Mouse (Mus musculus) neural tube, embryonic 14.5 days (tissue): ENCODE measurements around the gene Tas2r131. TPM values are rescaled to one million over a fixed set of nuclear protein-coding genes. Genes with fewer than 3 reads are reported as not detected.
"Not testable (repeated sequence)": the region's sequence is repeated elsewhere in the genome, so short reads cannot be mapped to it uniquely, and the experiment has no call there.

Experiments used
- ATAC-seq: fragments of 200-750 bp; cut with Nextera tagmentation; 2 replicates; pipeline ENCODE4 v1.8.0; 2017; ENCODE audit warnings: low read depth, mild to moderate bottlenecking, moderate TSS enrichment, moderate library complexity
- H3K27ac ChIP-seq: fragments of 300-500 bp; sonication (generic); 2 replicates; pipeline ENCODE4 v1.5.1; 2014; ENCODE audit warnings: low read depth, mild to moderate bottlenecking, control low read depth, low read length, moderate library complexity, mixed read lengths
- H3K27me3 ChIP-seq: fragments of 300-500 bp; sonication (generic); 2 replicates; pipeline ENCODE4 v1.6.1; 2014; ENCODE audit warnings: low read length; ENCODE audit not compliant: control insufficient read depth, insufficient read depth
- H3K36me3 ChIP-seq: fragments of 300-500 bp; sonication (generic); 2 replicates; pipeline ENCODE4 v1.6.1; 2014; ENCODE audit warnings: low read length, mixed read lengths; ENCODE audit not compliant: control insufficient read depth, insufficient read depth
- H3K4me1 ChIP-seq: fragments of 300-500 bp; sonication (generic); 2 replicates; pipeline ENCODE4 v1.6.1; 2014; ENCODE audit warnings: low read length; ENCODE audit not compliant: control insufficient read depth, insufficient read depth
- H3K4me2 ChIP-seq: fragments of 300-500 bp; sonication (generic); 2 replicates; pipeline ENCODE4 v1.6.1; 2014; ENCODE audit warnings: mild to moderate bottlenecking, low read depth, low read length, control low read depth
- H3K4me3 ChIP-seq: fragments of 300-500 bp; sonication (generic); 2 replicates; pipeline ENCODE4 v1.5.1; 2014; ENCODE audit warnings: low read depth, low read length, control low read depth, mixed read lengths
- H3K9ac ChIP-seq: fragments of 300-500 bp; sonication (generic); replicated peaks from 2 replicates; pipeline ENCODE4 v1.6.1; 2014; ENCODE audit warnings: low read depth, mild to moderate bottlenecking, control low read depth, low read length, mixed read lengths
- H3K9me3 ChIP-seq: fragments of 300-500 bp; sonication (generic); 2 replicates; pipeline ENCODE4 v1.6.1; 2016; ENCODE audit warnings: low read length; ENCODE audit not compliant: control insufficient read depth
- WGBS: fragments of 180-500 bp; shearing (Covaris S2); extraction: QIAGEN DNeasy Blood & Tissue Kit; methylation state at CpG from one replicate; pipeline ENCODE4 v1.1.7; 2014; 5-methylcytosine and 5-hydroxymethylcytosine counted together
- polyA plus RNA-seq: library from polyadenylated mRNA; unstranded; fragments of >200 nt; fragmentation: Nextera tagmentation; extraction: Ambion mirVana; gene quantifications from 2 replicates; pipeline ENCODE4 v1.2.1, GENCODE M21; 2014

The Tas2r131 gene
- polyA plus RNA-seq, result not detected in 2 replicates

GRCm38 (mm10) chr6:132957819-132958218 lies at the start of gene Tas2r131:
Tas2r131 (minus strand) TSS chr6:132957919.
- H3K9ac ChIP-seq, result no peak within 1 kb of the TSS
- H3K27me3 ChIP-seq, result no peaks in the 10 kb centered on the region
- WGBS, result 69% methylated on average over 1 of the region's 1 CpGs
- no peak for ATAC-seq
- no peaks in the 10 kb centered on the region for H3K4me1 ChIP-seq
- no peak within 1 kb of the TSS for H3K4me2 ChIP-seq
- no peak within 1 kb of the TSS for H3K4me3 ChIP-seq
- no peak within 1 kb of the TSS for H3K27ac ChIP-seq
- H3K9me3 ChIP-seq, result no peaks in the 10 kb centered on the region
- H3K36me3 ChIP-seq, result no peaks in the 10 kb centered on the region

- Histone ChIP-seq H3K4me1 (no peaks in the 10 kb centered on the region), H3K9ac (no peak within 1 kb of the TSS), H3K27ac (no peak within 1 kb of the TSS), H3K4me3 (no peak within 1 kb of the TSS), H3K9me3 (no peaks in the 10 kb centered on the region), H3K27me3 (no peaks in the 10 kb centered on the region), H3K4me2 (no peak within 1 kb of the TSS), H3K36me3 (no peaks in the 10 kb centered on the region)
- WGBS, result 73% methylated on average over 2 of the region's 2 CpGs
- ATAC-seq, result no peak
Observed at GRCm38 (mm10) chr6:132980865-132981264, 23.1 kb upstream of the Tas2r131 start, which contains the start of gene Tas2r109. Tas2r109 (minus strand) TSS chr6:132980965.

- no peak for ATAC-seq
- 83% methylated on average over 2 of the region's 2 CpGs for WGBS
- H3K4me2 ChIP-seq, result no peak within 1 kb of the TSS
- H3K4me1 ChIP-seq, result no peaks in the 10 kb centered on the region
- no peak within 1 kb of the TSS for H3K9ac ChIP-seq
- H3K9me3 ChIP-seq, result no peaks in the 10 kb centered on the region
- no peaks in the 10 kb centered on the region for H3K36me3 ChIP-seq
- H3K27me3 ChIP-seq, result no peaks in the 10 kb centered on the region
- H3K27ac ChIP-seq, result no peak within 1 kb of the TSS
- H3K4me3 ChIP-seq, result no peak within 1 kb of the TSS
Observed at GRCm38 (mm10) chr6:132950802-132951201, 6.9 kb downstream of the Tas2r131 start, which contains the start of gene Tas2r129. Tas2r129 (plus strand) TSS chr6:132951102.

GRCm38 (mm10) chr6:132941376-132941775 lies 16.3 kb downstream of the Tas2r131 start:
- not testable (repeated sequence) for H3K4me1 ChIP-seq, ATAC-seq, H3K9me3 ChIP-seq, H3K4me2 ChIP-seq, H3K4me3 ChIP-seq, H3K36me3 ChIP-seq, H3K9ac ChIP-seq, H3K27me3 ChIP-seq, H3K27ac ChIP-seq

- no peak within 1 kb of the TSS for H3K4me3 ChIP-seq
- H3K4me1 ChIP-seq, result no peaks in the 10 kb centered on the region
- 82% methylated on average over 3 of the region's 3 CpGs for WGBS
- no peaks in the 10 kb centered on the region for H3K36me3 ChIP-seq
- no peak for ATAC-seq
- H3K27ac ChIP-seq, result no peak within 1 kb of the TSS
- H3K9ac ChIP-seq, result no peak within 1 kb of the TSS
- H3K4me2 ChIP-seq, result no peak within 1 kb of the TSS
- H3K27me3 ChIP-seq, result no peaks in the 10 kb centered on the region
- no peaks in the 10 kb centered on the region for H3K9me3 ChIP-seq
Observed at GRCm38 (mm10) chr6:132909351-132909750, 48.4 kb downstream of the Tas2r131 start, which contains the start of gene Tas2r125. Tas2r125 (plus strand) TSS chr6:132909651.

Other genes with a start within 250 kb of the Tas2r131 start
- not detected in 2 replicates for gene Tas2r122, start 246.0 kb downstream of the Tas2r131 start, polyA plus RNA-seq
- not detected in 2 replicates for gene Tas2r115, start 219.9 kb downstream of the Tas2r131 start, polyA plus RNA-seq
- not detected in 2 replicates for gene Tas2r124, start 203.2 kb downstream of the Tas2r131 start, polyA plus RNA-seq
- not detected in 2 replicates for gene Tas2r102, start 195.8 kb downstream of the Tas2r131 start, polyA plus RNA-seq
- gene Tas2r136, start 179.8 kb downstream of the Tas2r131 start, polyA plus RNA-seq, result not detected in 2 replicates
- gene Tas2r117, start 155.1 kb downstream of the Tas2r131 start, polyA plus RNA-seq, result not detected in 2 replicates
- gene Tas2r123, start 110.8 kb downstream of the Tas2r131 start, polyA plus RNA-seq, result not detected in 2 replicates
- not detected in 2 replicates for gene Tas2r116, start 102.5 kb downstream of the Tas2r131 start, polyA plus RNA-seq
- not detected in 2 replicates for gene Tas2r110, start 89.9 kb downstream of the Tas2r131 start, polyA plus RNA-seq
- not detected in 2 replicates for gene Tas2r113, start 64.9 kb downstream of the Tas2r131 start, polyA plus RNA-seq
- 0.29 and 0.30 TPM in 2 replicates for gene Tas2r125, start 48.3 kb downstream of the Tas2r131 start, polyA plus RNA-seq
- gene Tas2r129, start 6.8 kb downstream of the Tas2r131 start, polyA plus RNA-seq, result not detected in 2 replicates
- not detected in 2 replicates for gene Tas2r109, start 23.0 kb upstream of the Tas2r131 start, polyA plus RNA-seq
- gene Tas2r103, start 79.2 kb upstream of the Tas2r131 start, polyA plus RNA-seq, result not detected in 2 replicates
- gene Tas2r140, start 97.9 kb upstream of the Tas2r131 start, polyA plus RNA-seq, result not detected in 2 replicates
- gene Smim10l1, start 147.0 kb upstream of the Tas2r131 start, polyA plus RNA-seq, result 121 and 124 TPM in 2 replicates